Mouse (Mus musculus) ES-E14 (cell line): Measurements from ENCODE around the gene Fgd3. TPM values are rescaled to one million over a fixed set of nuclear protein-coding genes. Genes with fewer than 3 reads are reported as not detected.

Experiments
- DNase-seq: peaks from one replicate; pipeline ENCODE4 v3.0.0-alpha.2; 2013; ENCODE audit warnings: low read depth, low spot score
- H3K27ac ChIP-seq: 2 replicates; pipeline ENCODE4 v1.5.1; 2012; ENCODE audit warnings: low read depth, mild to moderate bottlenecking, low read length, moderate library complexity, mixed read lengths; ENCODE audit not compliant: poor library complexity, insufficient read depth, severe bottlenecking
- H3K36me3 ChIP-seq: 2 replicates; pipeline ENCODE4 v1.6.1; 2012; ENCODE audit warnings: mild to moderate bottlenecking, low read length, moderate library complexity, mixed read lengths; ENCODE audit not compliant: control insufficient read depth, poor library complexity, insufficient read depth, severe bottlenecking
- H3K4me1 ChIP-seq, 2 experiments: fragments of 150-350 bp in 1 of 2; sonication (generic) in 1 of 2; 2 replicates each; pipeline ENCODE4 v1.6.1; 2012; ENCODE audit warnings: low read length in 2 of 2, mild to moderate bottlenecking in 1 of 2, mixed read lengths in 1 of 2; ENCODE audit not compliant: control insufficient read depth in 2 of 2, insufficient read depth in 2 of 2, poor library complexity in 1 of 2
- H3K4me3 ChIP-seq, 2 experiments: fragments of 150-350 bp in 1 of 2; sonication (generic) in 1 of 2; 2 replicates each; pipeline ENCODE4 v1.5.1; 2012; ENCODE audit warnings: low read length in 2 of 2, low read depth in 1 of 2, mild to moderate bottlenecking in 1 of 2, mixed read lengths in 1 of 2; ENCODE audit not compliant: insufficient read depth in 1 of 2, poor library complexity in 1 of 2, severe bottlenecking in 1 of 2
- H3K9ac ChIP-seq: 2 replicates; pipeline ENCODE4 v1.6.1; 2012; ENCODE audit warnings: low read depth, mild to moderate bottlenecking, low read length, mixed read lengths; ENCODE audit not compliant: poor library complexity, insufficient read depth, severe bottlenecking
- H3K9me3 ChIP-seq: fragments of 150-350 bp; sonication (generic); 2 replicates; pipeline ENCODE4 v1.6.1; 2012; ENCODE audit warnings: low read depth, mild to moderate bottlenecking, low read length; ENCODE audit not compliant: control insufficient read depth, insufficient read depth
- CHD2 ChIP-seq: IDR thresholded peaks from 2 replicates; pipeline ENCODE4 v1.6.1; 2014; ENCODE audit warnings: mild to moderate bottlenecking, low read depth, low read length, inconsistent platforms
- HCFC1 ChIP-seq: IDR thresholded peaks from 2 replicates; pipeline ENCODE4 v1.6.1; 2012; ENCODE audit warnings: low read length, inconsistent platforms, borderline replicate concordance; ENCODE audit not compliant: insufficient read depth
- MAFK ChIP-seq: IDR thresholded peaks from 2 replicates; pipeline ENCODE4 v1.6.1; 2014; ENCODE audit warnings: mild to moderate bottlenecking, low read depth, low read length, inconsistent platforms; ENCODE audit not compliant: insufficient read depth
- ZC3H11A ChIP-seq: IDR thresholded peaks from 2 replicates; pipeline ENCODE4 v1.6.1; 2012; ENCODE audit warnings: low read depth, mild to moderate bottlenecking, inconsistent platforms, low read length, borderline replicate concordance
- ZNF384 ChIP-seq: IDR thresholded peaks from 2 replicates; pipeline ENCODE4 v1.6.1; 2012; ENCODE audit warnings: low read depth, low read length, inconsistent platforms
- in situ Hi-C, 2 experiments: fragments of 600-800 bp; cut with MboI; formaldehyde crosslinking; loops; one replicate each; pipeline ENCODE4 v1.15.1; 2025; ENCODE audit warnings: low sequenced_read_pairs in 2 of 2, inconsistent platforms in 1 of 2; ENCODE audit not compliant: unreplicated experiment in 2 of 2
- total RNA-seq: library from RNA; depleted of rRNA; stranded (reverse); fragments of 300-350 nt; gene quantifications from 2 replicates; pipeline ENCODE4 v1.2.3, GENCODE M21; 2012; rRNA removed

Fgd3 gene
- total RNA-seq, 1 experiment: 6.2 TPM

DNA sequence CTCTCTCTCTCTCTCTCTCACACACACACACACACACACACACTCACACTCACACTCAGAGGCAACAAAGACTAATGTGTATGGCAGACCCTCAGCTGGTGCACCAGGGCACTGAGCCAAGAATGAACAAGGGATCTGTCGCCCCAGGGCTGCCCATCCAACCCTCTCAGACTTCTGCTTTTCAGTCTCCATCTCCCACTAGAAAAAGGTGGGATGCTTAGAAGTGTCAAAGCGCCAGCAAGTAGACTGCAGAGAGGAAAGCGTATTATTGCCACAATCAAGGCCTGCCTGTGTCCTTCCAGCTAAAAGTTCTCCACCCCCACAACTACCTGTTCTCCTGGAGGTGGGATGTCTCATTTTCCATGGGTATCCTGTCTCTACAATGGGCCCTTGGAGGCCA is 105.7 kb downstream of the Fgd3 start:
- H3K4me3 ChIP-seq: no peak overlapping the region
- in situ Hi-C loops: no loop called here
- no peak for DNase-seq
- no peak overlapping the region for H3K27ac ChIP-seq
- TF ChIP-seq HCFC1 (no peak), ZC3H11A (no peak), MAFK (no peak), ZNF384 (no peak), CHD2 (no peak)
- H3K36me3 ChIP-seq: no peaks in the 10 kb centered on the region
- H3K9me3 ChIP-seq: no peaks in the 10 kb centered on the region
- H3K4me1 ChIP-seq: peaks cover 0 to 4% of the 10 kb centered on the region in 2 experiments; a peak in 2 of 4 replicates
- H3K9ac ChIP-seq: no peak overlapping the region

DNA sequence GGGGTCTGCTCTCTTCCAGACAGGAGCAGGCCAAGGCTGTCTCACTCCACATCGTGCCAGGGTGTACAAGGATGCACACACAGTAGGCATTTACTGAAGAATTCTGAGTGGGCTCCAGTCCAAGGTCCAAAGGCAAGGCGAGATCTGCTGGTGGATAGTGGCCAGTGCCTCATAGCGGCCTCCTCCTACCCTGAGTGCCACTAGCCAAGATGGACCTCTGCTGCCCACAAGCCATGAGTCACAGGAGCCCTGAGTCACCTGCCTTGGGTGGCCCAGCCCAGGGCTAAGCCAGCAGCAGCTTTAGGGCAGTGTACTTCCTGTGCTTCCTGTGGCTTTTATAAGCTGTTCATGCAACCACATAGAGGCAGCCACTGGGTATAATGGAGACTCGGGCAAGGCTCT is 106.6 kb downstream of the Fgd3 start:
- no peak for DNase-seq
- H3K4me1 ChIP-seq: peaks cover 0 to 4% of the 10 kb centered on the region in 2 experiments; a peak in 2 of 4 replicates
- in situ Hi-C loops: no loop called here
- H3K36me3 ChIP-seq: no peaks in the 10 kb centered on the region
- no peak overlapping the region for H3K27ac ChIP-seq
- TF ChIP-seq CHD2 (no peak), ZNF384 (no peak), HCFC1 (no peak), ZC3H11A (no peak), MAFK (no peak)
- H3K9ac ChIP-seq: no peak overlapping the region
- H3K9me3 ChIP-seq: no peaks in the 10 kb centered on the region
- H3K4me3 ChIP-seq: no peak overlapping the region

DNA sequence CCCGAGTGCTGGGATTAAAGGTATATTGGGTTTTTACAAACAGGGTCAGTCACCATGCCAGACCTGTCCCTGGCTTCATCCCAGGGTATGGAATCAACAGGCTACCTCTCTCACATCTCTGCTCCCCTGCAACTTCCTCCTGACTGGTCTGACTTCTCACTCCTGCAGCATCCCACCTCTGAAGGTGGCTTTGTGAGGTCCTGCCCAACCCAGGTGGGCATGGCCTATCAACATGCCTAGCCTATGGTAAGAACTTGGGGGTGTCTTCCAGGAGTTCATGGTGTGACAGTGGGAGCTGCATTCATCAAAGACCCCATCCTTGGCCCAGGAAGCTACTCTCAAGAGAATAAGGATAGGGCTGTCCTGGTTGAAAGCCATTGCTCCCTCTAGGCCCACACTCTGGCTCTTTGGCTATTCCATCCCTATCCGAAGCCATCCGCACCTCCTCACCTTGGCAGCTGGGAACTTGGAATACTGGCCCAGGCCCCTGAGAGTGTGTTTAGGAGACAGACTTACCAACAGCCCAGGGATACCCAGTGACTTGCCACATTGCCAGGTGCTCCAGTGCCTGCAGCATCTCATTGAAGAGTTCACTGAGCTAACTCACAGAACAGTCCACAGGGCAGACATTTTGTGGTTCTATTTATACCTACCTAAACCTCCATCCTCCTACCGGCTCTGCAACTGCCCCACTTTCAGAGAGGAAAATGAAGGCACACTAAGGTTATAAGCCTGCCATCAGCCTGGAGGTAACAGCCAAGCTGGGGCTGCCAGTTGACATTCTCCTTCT is 107.2 kb downstream of the Fgd3 start:
- DNase-seq: no peak
- TF ChIP-seq CHD2 (no peak), HCFC1 (no peak), MAFK (no peak), ZNF384 (no peak)
- H3K4me3 ChIP-seq: no peak overlapping the region
- no peak overlapping the region for H3K27ac ChIP-seq
- no peaks in the 10 kb centered on the region for H3K9me3 ChIP-seq
- in situ Hi-C loops: no loop called here
- peaks cover 0 to 4% of the 10 kb centered on the region in 2 experiments; a peak in 2 of 4 replicates for H3K4me1 ChIP-seq
- no peak overlapping the region for H3K9ac ChIP-seq
- no peaks in the 10 kb centered on the region for H3K36me3 ChIP-seq

Other genes starting within 250 kb of the Fgd3 start
- 1.6 TPM in 2 replicates for gene Wnk2, start 172.3 kb downstream of the Fgd3 start, total RNA-seq
- gene Ninj1, start 132.8 kb downstream of the Fgd3 start, total RNA-seq: 18.0 and 20.8 TPM in 2 replicates
- gene Card19, start 104.3 kb downstream of the Fgd3 start, total RNA-seq: 16.9 and 20.5 TPM in 2 replicates
- gene Susd3, start 71.6 kb downstream of the Fgd3 start, total RNA-seq: 0.95 and 1.3 TPM in 2 replicates
- gene Bicd2, start 21.3 kb upstream of the Fgd3 start, total RNA-seq: 18.2 and 25.5 TPM in 2 replicates
- gene Ippk, start 100.9 kb upstream of the Fgd3 start, total RNA-seq: 12.1 and 16.9 TPM in 2 replicates
- 0.37 and 0.85 TPM in 2 replicates for gene Tes3-ps, start 173.0 kb upstream of the Fgd3 start, total RNA-seq
- 0.53 and 0.54 TPM in 2 replicates for gene Ecm2, start 184.5 kb upstream of the Fgd3 start, total RNA-seq
- 0.11 TPM in 1 of 2 replicates, not detected in the other for gene Aspn, start 224.1 kb upstream of the Fgd3 start, total RNA-seq